Mouse (Mus musculus) lung, embryonic 16.5 days (tissue): ENCODE measurements around the gene Efemp2. TPM values are rescaled to one million over a fixed set of nuclear protein-coding genes. Genes with fewer than 3 reads are reported as not detected.
A peak's percentile ranks its signal among the peaks of the same experiment; 100 is the strongest.
"Not testable (repeated sequence)": the region's sequence is repeated elsewhere in the genome, so short reads cannot be mapped to it uniquely, and the experiment has no call there.

Experiments used
- ATAC-seq: fragments of 200-750 bp; cut with Nextera tagmentation; 2 replicates; pipeline ENCODE4 v1.8.0; 2017; ENCODE audit warnings: low read depth, mild to moderate bottlenecking, moderate library complexity
- H3K27ac ChIP-seq: fragments of 300-500 bp; sonication (generic); 2 replicates; pipeline ENCODE4 v1.5.1; 2014; ENCODE audit warnings: mild to moderate bottlenecking, control low read depth, low read length
- H3K27me3 ChIP-seq: fragments of 300-500 bp; sonication (generic); 2 replicates; pipeline ENCODE4 v1.6.1; 2014; ENCODE audit warnings: low read depth, low read length, mixed read lengths; ENCODE audit not compliant: control insufficient read depth, insufficient read depth
- H3K36me3 ChIP-seq: fragments of 300-500 bp; sonication (generic); 2 replicates; pipeline ENCODE4 v1.6.1; 2014; ENCODE audit warnings: low read length; ENCODE audit not compliant: control insufficient read depth, insufficient read depth
- H3K4me1 ChIP-seq: fragments of 300-500 bp; sonication (generic); replicated peaks from 2 replicates; pipeline ENCODE4 v1.6.1; 2014; ENCODE audit warnings: low read length, mixed read lengths; ENCODE audit not compliant: control insufficient read depth, insufficient read depth
- H3K4me2 ChIP-seq: fragments of 300-500 bp; sonication (generic); 2 replicates; pipeline ENCODE4 v1.6.1; 2014; ENCODE audit warnings: low read depth, low read length, control low read depth
- H3K4me3 ChIP-seq: fragments of 300-500 bp; sonication (generic); 2 replicates; pipeline ENCODE4 v1.5.1; 2014; ENCODE audit warnings: mild to moderate bottlenecking, low read length, control low read depth
- H3K9ac ChIP-seq: fragments of 300-500 bp; sonication (generic); 2 replicates; pipeline ENCODE4 v1.6.1; 2014; ENCODE audit warnings: low read length, control low read depth
- H3K9me3 ChIP-seq: fragments of 300-500 bp; sonication (generic); 2 replicates; pipeline ENCODE4 v1.6.1; 2016; ENCODE audit warnings: low read length; ENCODE audit not compliant: control insufficient read depth
- WGBS: fragments of 180-500 bp; shearing (Covaris S2); extraction: QIAGEN DNeasy Blood & Tissue Kit; methylation state at CpG from one replicate; pipeline ENCODE4 v1.1.7; 2014; 5-methylcytosine and 5-hydroxymethylcytosine counted together
- polyA plus RNA-seq: library from polyadenylated mRNA; unstranded; fragments of >200 nt; fragmentation: Nextera tagmentation; extraction: Ambion mirVana; gene quantifications from 2 replicates; pipeline ENCODE4 v1.2.1, GENCODE M21; 2015

The Efemp2 gene
- polyA plus RNA-seq, 1 experiment from 2014 or later: 200 TPM

DNA sequence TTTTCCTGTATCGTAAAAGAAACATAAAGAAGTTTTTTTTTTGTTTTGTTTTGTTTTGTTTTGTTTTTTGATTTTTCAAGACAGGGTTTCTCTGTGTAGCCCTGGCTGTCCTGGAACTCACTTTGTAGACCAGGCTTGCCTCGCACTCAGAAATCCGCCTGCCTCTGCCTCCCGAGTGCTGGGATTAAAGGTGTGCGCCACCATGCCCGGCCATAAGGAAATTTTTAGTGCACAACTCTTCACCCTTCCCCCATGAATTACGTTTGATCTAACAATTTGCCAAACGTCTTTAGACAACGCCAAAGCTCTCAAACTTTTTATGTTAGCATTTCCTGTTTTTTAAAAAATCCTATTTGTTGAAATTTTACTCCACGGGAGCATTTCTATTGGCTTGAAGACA, 16.0 kb downstream of the Efemp2 start:
- Histone ChIP-seq H3K27ac (peak overlapping the region; percentile 98), H3K4me2 (peak overlapping the region; percentile 94), H3K4me1 (peaks cover 41% of the 10 kb centered on the region), H3K36me3 (peaks cover 22% of the 10 kb centered on the region), H3K4me3 (peak overlapping the region; percentile 85)
- 39% methylated on average over 10 of the region's 10 CpGs for WGBS
- not testable (repeated sequence) for ATAC-seq, H3K9ac ChIP-seq, H3K9me3 ChIP-seq, H3K27me3 ChIP-seq

DNA sequence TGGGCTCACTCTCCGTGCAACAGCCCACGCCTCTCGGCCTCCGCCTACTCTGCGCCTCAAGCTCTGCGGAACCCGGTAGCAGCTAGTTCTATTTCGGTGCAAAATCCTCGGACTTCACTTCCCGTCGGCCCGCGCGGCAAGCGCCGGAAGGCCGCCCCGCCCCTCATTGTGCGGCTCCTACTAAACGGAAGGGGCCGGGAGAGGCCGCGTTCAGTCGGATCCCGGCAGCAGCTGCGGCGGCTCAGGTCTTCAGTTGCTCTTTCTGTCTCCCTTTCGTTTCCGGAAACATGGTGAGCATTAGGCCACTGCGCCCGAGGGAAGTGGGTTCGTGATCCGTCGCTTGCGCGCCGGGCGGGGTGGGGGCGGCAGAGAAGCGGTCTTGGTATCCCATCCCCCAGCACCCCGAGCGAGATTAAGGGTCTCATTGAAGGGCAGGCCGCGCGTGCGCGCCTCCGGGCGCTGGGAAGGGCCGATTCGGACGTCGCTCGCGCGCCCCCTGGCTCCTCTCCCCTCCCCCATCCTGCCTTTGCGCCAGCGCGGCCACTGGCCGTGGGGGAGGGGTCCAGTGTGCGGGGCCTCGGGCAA, 16.7 kb downstream of the Efemp2 start, which contains the start of gene Cfl1:
Gene Cfl1 (plus strand): TSS at position 143 of the 585 bp plus-strand sequence.
- Histone ChIP-seq H3K9me3 (no peaks in the 10 kb centered on the region), H3K9ac (peak within 1 kb of the TSS; percentile 92), H3K4me3 (peak within 1 kb of the TSS; percentile 85), H3K36me3 (peaks cover 25% of the 10 kb centered on the region), H3K27me3 (no peaks in the 10 kb centered on the region), H3K4me1 (peaks cover 35% of the 10 kb centered on the region), H3K27ac (peak within 1 kb of the TSS; percentile 98), H3K4me2 (peak within 1 kb of the TSS; percentile 94)
- peak; percentile 66 for ATAC-seq
- under 1% methylated on average over 50 of the region's 62 CpGs for whole genome bisulfite sequencing

DNA sequence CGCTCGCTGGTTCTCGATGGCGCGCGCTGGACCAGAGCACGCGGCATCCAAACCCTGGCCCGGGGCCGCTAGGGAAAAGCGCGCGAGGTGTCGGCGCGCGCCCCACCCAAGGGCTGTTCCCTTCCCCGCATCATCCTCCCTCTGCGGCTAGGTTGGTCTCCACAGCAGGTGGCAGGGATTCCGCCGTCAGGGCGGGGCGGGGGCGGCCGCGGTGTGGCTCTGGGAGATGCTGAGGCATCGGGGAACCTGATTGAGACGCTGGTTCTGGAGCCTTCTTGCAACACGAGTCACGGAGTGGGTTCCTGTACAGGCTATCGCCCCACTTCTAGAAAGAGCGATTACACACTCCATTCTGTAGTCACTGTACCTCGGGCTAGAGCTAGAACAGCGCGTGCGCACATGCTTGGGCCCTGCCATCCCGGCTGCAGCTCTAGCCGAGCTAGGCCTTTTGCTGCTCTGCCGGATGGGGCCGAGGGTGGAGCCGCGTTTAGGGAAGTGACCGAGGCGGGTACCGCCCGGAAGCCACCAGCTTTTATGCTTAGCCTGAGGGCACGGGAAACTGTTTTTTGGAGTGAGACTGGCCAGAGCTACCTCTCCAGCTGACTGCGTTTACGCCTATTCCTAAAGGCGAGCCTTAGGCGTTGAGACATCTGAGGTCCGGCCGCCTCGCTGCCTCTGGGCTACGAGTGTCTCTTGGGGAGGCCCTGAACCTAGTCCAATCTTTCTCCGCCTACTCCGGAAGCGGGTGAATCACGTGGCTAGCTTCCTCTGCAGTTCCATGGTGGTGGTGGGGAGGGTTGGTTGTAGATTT, 17.3 kb downstream of the Efemp2 start:
- peaks cover 28% of the 10 kb centered on the region for H3K4me1 ChIP-seq
- no peaks in the 10 kb centered on the region for H3K9me3 ChIP-seq
- no peaks in the 10 kb centered on the region for H3K27me3 ChIP-seq
- ATAC-seq: peak; percentile 5; the same call in 1 of the 2 replicates
- H3K36me3 ChIP-seq: peaks cover 29% of the 10 kb centered on the region
- peak overlapping the region; percentile 79 for H3K4me2 ChIP-seq
- H3K27ac ChIP-seq: peak overlapping the region; percentile 98
- H3K4me3 ChIP-seq: peak overlapping the region; percentile 85
- H3K9ac ChIP-seq: peak overlapping the region; percentile 92
- WGBS: 0% methylated on average over 53 of the region's 59 CpGs

DNA sequence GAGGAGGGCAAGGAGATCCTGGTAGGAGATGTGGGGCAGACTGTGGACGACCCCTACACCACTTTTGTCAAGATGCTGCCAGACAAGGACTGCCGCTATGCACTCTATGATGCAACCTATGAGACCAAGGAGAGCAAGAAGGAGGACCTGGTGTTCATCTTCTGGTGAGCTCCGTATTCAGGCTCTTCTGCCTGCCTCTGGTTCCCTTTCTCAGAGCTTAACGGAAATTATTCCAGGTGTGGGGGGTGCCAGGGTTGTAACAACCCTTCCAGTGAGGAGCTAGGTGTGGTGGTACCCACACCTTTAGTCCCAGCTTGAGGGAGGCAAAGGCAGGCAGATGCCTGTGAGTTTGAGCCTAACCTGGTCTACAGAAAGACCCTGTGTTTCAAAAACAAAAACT, 18.9 kb downstream of the Efemp2 start:
- 78% methylated on average over 4 of the region's 4 CpGs for WGBS
- Histone ChIP-seq H3K4me3 (no peak overlapping the region), H3K9ac (no peak overlapping the region), H3K4me1 (peaks cover 14% of the 10 kb centered on the region), H3K27ac (no peak overlapping the region), H3K27me3 (no peaks in the 10 kb centered on the region), H3K9me3 (no peaks in the 10 kb centered on the region), H3K4me2 (no peak overlapping the region), H3K36me3 (peaks cover 30% of the 10 kb centered on the region)
- ATAC-seq: no peak

DNA sequence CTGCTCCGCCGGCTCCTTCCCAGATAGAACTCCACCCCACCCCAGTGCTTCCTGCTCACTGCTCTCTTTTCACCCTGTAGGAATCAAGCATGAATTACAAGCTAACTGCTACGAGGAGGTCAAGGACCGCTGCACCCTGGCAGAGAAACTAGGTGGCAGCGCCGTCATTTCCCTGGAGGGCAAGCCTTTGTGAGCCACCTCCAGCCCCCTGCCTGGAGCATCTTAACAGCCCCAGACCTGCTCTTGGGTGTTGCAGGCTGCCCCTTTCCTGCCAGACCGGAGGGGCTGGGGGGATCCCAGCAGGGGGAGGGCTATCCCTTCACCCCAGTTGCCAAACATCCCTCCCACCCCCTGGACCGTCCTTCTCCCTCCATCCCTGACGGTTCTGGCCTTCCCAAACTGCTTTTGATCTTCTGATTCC, 19.6 kb downstream of the Efemp2 start:
- not testable (repeated sequence) for H3K4me2 ChIP-seq, H3K27me3 ChIP-seq, H3K27ac ChIP-seq, H3K4me3 ChIP-seq, H3K9ac ChIP-seq, H3K9me3 ChIP-seq, ATAC-seq
- peaks cover 14% of the 10 kb centered on the region for H3K4me1 ChIP-seq
- 65% methylated on average over 9 of the region's 9 CpGs for WGBS
- H3K36me3 ChIP-seq: peaks cover 30% of the 10 kb centered on the region

DNA sequence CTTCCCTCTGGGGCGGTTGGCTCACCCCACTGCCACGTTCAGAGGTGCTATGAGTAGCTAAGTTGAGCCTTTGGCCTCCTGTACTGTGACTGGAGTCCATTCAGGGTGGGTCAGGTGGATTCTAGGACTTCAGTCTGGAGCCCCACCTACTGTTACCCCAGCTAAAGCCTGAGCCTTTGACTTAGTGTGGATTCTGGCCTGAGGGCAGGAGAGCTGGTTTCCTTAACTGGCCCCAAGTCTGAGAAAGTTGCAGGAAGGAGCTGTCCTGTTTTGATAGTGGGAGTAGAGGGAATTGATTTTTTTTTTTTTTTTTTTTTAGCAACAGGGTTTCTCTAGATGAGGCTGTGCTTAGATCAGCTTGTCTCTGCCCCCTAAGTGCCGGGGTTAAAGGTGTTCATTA, 20.6 kb downstream of the Efemp2 start:
- 66% methylated on average over 3 of the region's 3 CpGs for WGBS
- H3K4me1 ChIP-seq: peaks cover 11% of the 10 kb centered on the region
- H3K4me2 ChIP-seq: no peak overlapping the region
- ATAC-seq: no peak
- H3K27me3 ChIP-seq: no peaks in the 10 kb centered on the region
- H3K9ac ChIP-seq: no peak overlapping the region
- no peak overlapping the region for H3K4me3 ChIP-seq
- peaks cover 30% of the 10 kb centered on the region for H3K36me3 ChIP-seq
- no peak overlapping the region for H3K27ac ChIP-seq
- H3K9me3 ChIP-seq: no peaks in the 10 kb centered on the region

DNA sequence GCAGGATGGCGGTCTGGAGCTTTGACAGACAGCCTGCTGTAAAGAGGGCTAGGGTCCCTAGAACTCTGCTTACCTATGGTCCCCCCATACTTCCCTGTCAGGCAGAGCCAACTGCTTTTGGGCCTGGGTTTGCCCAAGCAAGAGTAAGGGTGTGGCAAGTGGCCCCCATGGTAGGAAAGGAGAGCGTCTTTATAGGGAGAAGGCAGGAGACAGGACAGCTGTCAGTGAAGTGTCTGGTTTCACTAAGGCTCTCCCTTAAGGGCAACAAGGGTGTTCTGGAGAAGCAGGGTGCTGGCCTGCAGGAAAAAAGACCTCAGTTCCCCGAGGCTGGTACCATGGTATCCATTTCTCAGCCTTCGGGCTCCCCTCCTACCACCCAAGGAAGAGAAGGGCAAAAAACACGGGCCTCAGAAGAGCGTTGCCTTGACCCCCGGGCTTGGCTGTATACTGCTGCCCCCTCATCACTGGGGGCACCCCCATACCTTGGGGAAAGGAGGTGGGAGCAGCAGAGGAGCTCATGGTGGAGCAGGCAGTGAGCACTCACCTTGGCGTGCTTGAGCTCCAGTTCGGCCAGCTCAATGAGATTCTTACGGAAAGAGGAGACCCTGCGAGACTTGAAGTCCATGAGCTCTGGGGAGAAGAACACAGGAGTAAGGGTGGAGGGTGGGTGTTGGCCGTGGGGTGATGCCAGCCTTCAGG, 21.7 kb downstream of the Efemp2 start:
- H3K4me2 ChIP-seq: no peak overlapping the region
- no peak overlapping the region for H3K9ac ChIP-seq
- WGBS: 74% methylated on average over 12 of the region's 12 CpGs
- H3K36me3 ChIP-seq: peaks cover 30% of the 10 kb centered on the region
- no peaks in the 10 kb centered on the region for H3K27me3 ChIP-seq
- H3K9me3 ChIP-seq: no peaks in the 10 kb centered on the region
- H3K4me3 ChIP-seq: no peak overlapping the region
- ATAC-seq: no peak
- H3K27ac ChIP-seq: no peak overlapping the region
- H3K4me1 ChIP-seq: peaks cover 7% of the 10 kb centered on the region

DNA sequence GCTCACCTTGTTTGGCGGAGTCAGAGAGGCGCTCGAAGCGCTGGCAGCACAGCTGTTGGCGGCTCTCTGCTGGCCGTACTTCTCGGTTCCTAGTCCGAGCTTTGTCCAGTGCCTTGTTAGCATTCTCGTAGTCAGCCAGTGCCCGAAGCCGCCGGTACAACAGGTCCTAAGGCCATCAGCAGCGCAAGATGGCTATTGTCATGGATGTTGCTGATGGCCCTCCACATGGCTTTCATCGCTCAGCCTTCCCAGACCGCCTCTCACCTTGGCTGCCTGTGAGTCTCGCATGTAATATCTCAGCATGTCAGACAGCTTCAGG, 22.3 kb downstream of the Efemp2 start:
- Histone ChIP-seq H3K4me3 (no peak overlapping the region), H3K4me1 (peaks cover 7% of the 10 kb centered on the region), H3K27ac (no peak overlapping the region), H3K9me3 (no peaks in the 10 kb centered on the region), H3K9ac (no peak overlapping the region), H3K4me2 (no peak overlapping the region), H3K36me3 (peaks cover 30% of the 10 kb centered on the region), H3K27me3 (no peaks in the 10 kb centered on the region)
- no peak for ATAC-seq
- 81% methylated on average over 16 of the region's 16 CpGs for WGBS

DNA sequence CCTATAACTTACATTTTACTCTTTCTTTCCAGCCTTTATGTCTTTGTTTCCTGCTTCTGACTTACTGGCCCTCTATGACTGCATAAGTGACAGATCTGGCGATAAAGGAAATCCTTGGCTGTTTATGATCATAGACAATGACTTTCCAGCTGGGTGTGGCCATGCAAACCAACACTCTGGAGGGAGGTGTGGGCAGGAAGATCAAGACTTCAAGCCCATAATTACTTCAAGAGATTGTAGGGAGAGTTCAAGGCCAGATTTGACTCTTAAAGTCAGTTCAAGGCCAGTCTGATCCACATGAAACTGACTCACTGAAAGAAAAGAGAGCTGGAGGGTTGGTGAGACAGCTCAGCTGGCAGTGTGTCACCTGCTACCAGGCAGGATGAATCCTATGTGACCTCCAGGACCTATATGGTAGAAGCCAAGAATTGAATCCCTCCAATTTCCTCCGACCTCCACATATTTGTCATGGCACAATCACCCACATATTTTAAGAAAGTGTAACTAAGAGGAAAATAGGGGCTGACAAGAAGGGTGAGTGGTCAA, 26.6 kb downstream of the Efemp2 start:
- H3K27ac ChIP-seq: no peak overlapping the region
- no peaks in the 10 kb centered on the region for H3K4me1 ChIP-seq
- H3K9ac ChIP-seq: no peak overlapping the region
- WGBS: 77% methylated on average over 2 of the region's 2 CpGs
- H3K9me3 ChIP-seq: no peaks in the 10 kb centered on the region
- peaks cover 7% of the 10 kb centered on the region for H3K36me3 ChIP-seq
- no peak overlapping the region for H3K4me2 ChIP-seq
- no peak for ATAC-seq
- no peaks in the 10 kb centered on the region for H3K27me3 ChIP-seq
- no peak overlapping the region for H3K4me3 ChIP-seq
